Mouse (Mus musculus): ENCODE data around the gene Naga.

The Naga gene

DNA sequence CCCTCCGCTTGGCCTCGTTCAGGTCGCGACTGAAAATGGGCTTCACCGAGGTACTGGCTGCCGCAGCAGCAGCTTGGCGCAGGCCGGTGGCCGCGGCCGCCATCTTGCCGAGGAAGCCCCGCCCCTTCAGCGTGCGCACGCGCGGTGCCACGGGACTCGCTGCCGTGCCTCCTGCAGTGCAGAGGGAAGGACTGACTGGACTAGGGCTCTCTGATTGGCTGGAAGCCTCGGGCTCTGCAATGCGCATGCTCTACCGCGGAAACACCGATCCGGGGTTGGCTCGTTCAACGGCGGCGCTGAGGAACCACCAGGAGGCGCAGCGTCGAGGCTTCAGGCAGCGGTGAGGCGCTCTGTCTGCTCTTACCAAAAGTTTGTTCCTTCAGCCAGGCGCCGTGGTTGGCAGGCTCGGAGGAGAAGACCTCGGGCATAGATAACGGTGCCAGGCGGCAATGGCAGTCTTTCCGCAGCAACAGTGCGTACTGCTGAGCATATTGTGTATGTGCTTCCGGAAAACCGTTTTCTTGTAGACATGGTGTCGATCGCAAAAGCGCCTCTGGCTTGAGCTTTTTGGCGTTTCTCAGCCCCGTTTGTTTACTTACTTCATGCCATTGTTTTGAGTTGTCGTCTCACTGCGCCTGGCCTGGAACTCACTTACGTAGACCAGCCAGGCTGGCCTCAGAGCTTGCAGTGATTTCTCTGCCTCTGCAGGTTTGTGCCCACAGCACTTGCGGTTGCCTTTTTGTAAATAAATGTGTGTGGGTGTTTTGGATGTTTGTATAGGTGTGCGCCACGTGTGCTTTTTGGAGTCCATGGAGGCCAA is 15.6 kb upstream of the Naga start, which contains the start of gene Ndufa6:
Gene Ndufa6 (minus strand): TSS at position 197 of the 820 bp plus-strand sequence.
- peak; percentile 93 for DNase-seq (ENCODE audit: low read depth, low spot score)

DNA sequence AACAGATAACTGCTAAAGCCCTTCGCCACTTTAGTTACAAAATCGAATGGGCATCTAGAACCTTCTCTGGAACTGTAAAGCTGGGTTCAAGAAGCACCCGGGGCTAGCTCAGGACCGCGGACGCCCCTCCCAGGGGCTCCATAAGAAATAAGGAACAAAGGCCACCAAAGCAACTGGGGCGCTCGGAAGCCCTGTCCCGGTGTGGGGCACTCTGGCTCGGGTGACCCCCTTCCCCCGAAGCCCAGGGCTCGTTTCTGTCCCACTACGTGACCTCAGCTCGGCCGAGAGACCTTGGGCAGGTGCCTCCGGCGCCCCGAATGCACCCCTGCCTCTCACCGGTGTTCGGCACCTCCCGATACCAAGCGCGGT is 15.0 kb upstream of the Naga start:
- DNase-seq (ENCODE audit: low read depth, low spot score) = no peak

DNA sequence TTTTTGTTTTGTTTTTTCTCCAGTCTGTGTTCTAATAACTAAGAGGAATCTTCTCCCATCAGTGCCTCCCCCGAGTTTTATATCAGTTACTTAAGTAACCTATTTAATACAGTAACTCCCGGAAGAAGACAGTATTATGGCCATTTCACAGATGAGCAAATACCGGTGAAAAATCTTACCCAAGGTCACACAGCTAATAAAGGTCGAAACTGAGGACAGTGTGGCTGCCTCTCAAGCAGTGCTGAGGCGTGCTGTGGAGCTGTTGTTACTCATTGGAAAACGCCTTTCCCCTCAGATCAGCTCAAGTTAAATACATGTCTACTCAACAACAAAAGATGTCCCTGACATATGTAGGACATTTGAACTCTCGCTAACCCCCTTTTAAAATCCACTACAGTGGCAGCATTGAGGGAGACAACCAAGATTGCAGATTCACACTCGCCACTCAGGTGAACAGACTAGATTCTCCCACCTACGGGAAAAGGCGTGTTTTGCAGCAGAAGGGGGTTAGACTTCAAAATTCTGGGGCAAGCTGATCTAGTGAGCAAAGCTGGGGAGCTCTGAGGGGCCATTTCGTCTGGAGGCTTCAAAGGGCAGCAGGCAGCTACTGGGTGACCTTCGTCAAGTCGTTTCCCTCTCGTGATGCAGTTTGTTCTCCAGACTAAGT is 14.5 kb upstream of the Naga start:
- DNase-seq (ENCODE audit: low read depth, low spot score) = no peak

DNA sequence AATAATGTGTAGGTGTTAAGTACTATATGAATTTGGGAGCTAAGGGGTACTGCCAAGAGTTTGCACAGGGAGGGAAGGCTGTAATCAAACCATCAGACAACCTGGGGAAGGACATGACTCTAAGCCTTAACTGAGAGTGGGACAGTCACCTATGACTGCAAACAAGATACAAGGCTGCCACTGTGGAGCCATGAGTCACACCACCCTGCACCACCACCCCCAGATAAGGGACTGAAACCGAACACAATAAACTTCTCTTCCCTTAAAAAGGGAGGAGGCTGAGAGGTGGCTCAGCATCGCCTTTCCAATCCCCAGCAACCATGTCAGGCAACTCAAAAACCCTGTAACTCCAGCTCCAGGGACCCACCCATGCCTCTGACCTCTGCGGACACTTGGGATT is 12.8 kb upstream of the Naga start:
- DNase-seq (ENCODE audit: low read depth, low spot score) = no peak

DNA sequence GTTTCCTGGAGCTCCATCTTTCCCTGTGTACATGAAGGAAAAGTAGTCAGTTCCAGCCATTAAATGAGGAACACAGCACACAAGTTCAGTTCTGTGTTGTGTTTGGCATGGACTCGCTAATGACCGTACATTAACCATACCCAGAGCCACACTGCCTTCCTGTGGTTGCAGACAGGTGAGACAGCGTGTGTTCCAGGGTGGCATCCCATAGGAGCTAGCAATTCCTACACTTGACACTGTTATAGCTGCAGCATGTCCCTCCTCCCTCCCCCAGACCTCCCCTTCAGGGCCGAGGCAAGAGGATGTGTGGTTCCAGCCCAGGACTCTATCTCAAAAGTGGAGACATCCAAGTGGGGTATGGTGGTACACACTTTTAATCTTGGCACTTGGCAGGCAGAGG is 11.6 kb upstream of the Naga start:
- DNase-seq (ENCODE audit: low read depth, low spot score) = no peak

DNA sequence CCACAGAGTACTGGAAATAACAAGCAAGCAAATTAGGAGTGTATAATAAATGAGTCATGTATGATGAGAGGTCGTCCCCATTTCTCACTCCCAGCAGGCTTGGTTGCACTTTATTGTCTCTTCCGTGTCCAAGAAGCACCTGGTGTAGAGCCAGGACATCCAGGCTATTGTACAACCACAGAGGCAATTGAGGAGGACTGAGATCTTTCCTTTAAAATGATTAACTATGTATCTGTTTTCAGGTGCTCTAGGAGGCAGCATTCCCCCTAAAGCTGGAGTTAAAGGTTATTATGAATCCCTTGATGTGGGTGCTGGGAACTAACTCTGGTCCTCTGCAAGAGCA is 10.2 kb upstream of the Naga start:
- DNase-seq (ENCODE audit: low read depth, low spot score) = no peak

DNA sequence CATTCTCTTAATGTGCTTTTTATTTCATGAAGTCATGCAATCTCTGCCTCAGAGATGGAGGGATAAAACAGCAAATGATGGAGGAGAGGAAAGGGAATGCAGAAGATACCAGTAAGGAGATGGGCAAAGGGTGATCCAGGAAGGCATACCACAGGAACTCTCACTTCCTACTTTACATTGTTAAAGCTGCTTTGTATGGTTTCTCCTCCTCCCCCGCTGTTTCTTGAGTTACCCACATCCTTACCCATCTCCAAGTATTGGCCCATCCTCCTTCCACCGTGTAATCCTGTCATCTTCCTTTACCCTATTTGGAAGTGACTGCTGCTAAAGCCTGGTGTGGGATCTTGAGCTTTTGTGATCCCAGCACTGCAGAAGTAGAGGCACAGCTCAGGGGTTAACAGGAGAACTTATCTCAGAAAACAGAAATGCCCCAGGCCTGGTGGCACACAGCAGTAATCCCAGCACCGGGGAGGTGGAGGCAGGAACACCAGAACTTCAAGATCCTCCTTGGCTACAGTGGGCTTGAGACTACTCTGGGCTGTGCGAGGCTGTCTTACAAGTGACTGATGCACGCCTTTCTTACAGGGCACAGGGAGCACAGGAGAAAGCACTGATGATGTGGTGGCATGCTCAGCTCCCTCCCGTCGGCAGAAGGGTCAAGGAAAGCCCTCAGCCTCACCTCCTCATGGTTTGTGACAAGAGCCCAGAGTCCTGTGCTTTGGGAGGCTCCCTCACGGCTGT is 9.7 kb upstream of the Naga start:
- DNase-seq (ENCODE audit: low read depth, low spot score) = no peak

DNA sequence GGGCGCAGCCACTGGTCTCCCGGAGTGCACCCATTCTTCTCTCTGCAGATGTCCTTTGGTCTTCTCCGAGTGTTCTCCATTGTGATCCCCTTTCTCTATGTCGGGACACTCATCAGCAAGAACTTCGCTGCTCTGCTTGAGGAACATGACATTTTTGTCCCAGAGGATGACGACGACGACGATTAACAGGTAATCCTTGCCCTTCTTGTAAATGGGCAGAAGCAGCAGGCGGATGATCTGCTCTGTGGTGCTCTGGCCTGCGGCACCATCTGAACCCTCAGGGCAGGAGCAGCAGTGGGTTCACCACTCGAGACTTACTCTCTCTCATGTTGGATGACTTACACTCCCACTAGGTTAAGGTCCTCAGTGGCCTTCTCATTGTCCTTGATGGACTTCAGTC is 9.1 kb upstream of the Naga start:
- no peak for DNase-seq (ENCODE audit: low read depth, low spot score)

DNA sequence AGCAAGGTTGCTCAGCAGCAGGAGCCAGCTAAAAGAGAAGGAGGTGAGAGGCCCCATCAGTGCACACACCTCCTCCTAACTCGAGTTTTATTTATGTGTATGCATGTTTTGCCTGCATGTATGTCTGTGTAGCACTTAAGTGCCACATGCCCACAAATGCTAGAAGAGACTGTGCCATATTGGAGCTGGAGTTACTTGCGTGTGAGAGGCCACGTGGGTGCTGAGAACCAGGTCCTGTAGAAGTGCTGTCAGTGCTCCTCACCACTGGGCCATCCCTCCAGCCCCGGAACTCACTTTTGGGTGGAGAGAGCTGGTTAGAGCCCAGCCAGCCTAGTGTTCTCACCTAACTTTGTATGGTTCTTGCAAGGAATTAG is 8.6 kb upstream of the Naga start:
- DNase-seq (ENCODE audit: low read depth, low spot score) = no peak

DNA sequence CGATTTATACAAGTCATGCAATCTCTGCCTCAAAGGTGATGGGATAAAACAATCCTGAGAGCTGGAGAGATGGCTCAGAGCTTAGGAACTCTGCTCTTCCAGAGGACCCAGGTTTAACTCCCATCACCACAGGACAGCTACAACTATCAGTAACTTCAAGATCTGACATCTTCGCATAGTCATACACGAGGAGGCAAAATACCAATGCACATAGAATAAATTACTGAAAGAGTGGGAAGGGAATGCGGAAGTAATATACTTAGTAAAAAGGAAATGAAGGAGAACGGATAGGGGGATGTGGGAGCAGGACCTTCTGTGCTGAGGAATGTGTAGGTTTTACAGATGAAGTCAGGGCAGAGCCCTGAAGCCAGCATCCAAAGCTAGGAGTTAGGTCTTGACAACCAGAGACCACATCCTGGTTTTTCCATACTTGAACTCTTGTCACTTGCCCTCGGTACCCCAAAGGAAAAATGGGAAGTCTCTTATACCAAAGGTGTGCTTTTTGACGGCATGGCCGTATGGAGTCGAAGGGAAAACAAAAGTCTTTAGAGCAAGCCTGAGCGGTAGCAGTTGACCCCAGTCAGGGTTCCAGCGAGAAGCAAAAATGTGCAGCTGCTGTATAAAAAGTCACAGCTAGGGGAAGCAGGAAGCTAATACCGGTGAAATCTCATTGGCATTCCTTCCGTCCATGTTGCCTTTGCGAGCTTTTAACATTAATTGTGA is 8.0 kb upstream of the Naga start:
- DNase-seq (ENCODE audit: low read depth, low spot score) = no peak

DNA sequence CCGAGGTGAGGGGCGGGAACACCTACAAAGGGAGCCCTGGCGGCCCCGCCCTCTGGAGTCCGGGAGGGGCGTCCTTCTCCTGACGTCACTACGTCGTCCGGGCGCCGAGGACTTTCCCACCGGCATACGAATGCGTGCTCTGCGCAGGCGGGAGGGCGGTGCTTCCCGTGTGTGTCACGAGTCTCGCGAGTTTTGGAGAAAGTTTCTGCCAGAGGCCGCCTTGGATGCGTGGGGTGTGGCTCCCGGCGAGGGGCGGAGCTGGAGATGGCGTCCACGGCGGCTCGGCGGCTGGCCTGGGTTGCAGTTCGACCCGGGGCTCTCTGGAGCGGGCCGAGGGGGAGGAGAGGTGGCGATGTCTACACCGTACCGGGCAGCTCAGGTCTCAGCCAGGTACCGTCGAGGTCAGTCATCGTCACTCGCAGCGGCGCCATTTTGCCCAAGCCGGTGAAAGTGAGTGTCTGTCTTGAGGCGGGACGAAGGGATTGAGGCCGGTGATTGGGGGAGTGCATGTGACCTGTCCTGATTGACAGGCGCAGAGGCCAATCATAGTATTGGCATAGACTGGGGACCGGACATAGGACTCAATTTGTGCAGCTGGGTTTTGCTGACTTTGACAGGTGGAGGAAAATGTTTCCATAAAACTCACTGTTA is 7.2 kb upstream of the Naga start:
- DNase-seq (ENCODE audit: low read depth, low spot score) = peak; percentile 98

DNA sequence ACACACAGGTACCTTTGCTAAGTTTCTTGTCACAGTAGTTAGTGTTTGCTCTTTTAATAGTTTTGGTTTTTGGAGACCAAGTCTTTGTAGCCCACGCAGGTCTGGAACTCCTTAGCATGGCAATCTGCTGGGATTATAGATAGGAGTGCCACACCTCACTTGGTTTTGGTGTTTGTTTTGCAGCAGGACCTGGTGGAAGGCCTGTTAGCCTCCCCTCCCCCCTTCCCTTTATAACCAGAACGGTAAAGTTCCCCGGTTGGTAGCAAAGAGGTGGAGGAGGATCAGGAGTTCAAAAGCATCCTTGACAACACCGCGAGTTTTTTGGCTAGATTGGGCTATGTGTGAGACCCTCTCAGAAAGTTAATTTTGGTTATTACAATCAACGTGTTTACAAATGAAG is 6.2 kb upstream of the Naga start:
- no peak for DNase-seq (ENCODE audit: low read depth, low spot score)

DNA sequence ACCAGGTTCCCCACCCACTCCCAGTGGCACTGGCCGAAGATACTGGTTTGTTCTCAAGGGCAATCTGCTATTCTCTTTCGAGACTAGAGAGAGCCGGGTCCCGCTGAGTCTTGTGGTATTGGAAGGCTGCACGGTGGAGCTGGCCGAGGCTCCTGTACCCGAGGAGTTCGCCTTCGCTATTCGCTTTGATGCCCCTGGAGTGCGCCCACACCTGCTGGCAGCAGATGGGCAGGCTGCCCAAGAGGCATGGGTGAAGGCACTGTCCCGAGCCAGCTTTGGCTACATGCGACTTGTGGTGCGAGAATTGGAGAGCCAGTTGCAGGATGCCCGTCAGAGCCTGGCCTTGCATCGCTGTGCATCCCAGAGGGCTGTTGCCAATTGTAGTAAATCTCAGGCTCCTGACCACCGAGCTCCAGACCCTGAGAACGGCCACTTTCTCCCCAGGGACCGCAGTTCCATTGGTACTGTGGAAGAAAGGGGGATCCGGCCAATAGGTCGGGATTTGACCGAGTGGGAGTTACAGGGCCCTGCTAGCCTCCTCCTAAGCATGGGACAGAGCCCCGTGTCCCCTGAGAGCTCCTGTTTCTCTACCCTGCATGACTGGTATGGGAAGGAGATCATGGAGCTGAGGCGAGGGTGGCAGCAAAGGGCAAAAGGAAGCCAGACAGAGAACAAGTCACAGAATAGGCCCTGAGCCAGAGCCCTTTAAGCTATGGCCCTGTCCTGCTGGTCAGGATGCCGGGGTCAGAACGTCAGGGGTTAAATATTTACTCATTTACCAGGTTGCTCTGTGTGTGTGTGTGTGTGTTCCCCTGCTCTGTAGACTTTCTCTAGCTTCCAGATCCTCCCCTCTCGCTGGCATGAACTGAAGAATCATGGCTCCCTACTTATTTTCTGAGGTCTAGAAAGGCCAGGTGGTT is 4.9 kb upstream of the Naga start:
- no peak for DNase-seq (ENCODE audit: low read depth, low spot score)

DNA sequence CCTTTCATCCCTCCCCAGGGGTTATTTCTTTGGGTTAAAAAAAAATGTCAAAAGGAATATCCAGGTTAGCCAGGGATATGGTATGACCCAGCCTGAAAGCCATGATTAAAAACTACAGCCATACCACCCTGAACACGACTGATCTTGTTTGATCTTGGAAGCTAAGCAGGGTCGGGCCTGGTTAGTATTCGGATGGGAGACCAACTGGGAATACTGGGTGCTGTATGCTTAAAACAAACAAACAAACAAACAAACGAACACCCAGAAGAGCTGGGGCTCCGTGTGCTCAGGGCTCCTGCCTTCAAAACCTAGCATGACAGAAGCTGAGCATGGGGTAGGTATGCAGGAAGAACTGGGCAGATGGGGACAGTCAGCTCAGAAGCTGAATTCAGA is 3.8 kb upstream of the Naga start:
- no peak for DNase-seq (ENCODE audit: low read depth, low spot score)

DNA sequence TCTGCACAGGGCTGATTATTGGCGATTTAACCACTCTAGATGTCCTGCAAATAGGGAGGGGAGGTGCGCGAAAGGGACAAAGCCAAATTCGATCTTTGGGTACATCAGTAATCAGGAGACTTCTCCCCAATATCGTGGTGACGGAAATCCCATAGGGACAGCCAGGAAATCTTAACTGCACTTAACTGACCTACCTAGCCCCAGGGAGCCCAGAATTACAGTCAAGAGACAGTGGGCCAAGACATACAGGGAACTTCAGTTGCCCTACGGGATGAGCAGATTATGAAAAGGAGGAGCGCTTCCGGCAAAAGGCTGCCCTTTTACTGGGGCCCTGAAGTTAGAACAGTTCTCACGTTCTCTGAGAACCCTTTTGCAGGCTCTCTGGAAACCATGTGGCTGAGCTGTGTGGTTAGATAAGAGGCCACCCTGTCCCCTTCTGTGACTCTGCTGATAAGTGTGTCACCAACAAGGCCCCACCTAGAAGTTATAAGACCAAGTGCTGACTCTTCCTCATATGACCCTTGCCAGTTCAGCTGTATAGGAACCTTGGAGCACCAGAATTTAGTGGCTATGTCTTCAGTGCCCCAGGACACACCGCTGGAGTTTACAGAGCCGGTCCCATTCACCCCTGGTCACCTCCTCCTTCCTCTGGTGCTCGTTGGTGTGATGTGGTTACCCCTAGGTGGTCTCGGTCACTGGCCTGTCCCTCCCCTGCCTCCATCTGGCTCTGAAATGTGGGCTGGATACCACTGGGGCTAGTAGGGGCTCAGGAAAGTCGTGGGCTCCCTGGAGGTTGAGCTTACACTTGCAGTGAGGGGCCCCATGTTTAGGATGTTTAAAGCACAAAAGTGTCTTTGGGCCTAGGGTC is 3.2 kb upstream of the Naga start:
- no peak for DNase-seq (ENCODE audit: low read depth, low spot score)

DNA sequence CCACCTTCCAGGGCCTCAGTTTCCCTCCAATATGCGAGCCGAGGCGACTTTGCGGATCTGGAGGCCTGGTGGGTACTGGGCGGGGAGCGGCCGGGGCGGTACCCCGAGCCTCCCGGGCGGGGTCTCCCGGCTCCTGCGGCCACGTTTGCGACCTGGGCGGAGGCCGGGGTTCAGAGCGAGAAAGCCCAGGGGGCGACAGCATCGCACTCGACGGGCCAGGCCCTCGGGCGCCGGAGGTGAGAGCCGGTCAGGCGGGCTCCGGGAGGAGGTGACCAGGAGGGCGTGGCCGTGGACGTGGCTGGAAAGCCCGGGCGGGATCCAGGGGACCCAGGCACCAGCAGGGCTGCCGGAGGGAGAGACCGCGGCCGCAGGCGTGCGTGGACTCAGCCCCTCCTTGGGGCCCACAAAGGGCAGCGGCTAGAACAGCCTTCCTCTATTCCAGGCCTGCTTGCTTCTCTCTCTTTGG is 2.3 kb upstream of the Naga start:
- DNase-seq (ENCODE audit: low read depth, low spot score) = no peak

DNA sequence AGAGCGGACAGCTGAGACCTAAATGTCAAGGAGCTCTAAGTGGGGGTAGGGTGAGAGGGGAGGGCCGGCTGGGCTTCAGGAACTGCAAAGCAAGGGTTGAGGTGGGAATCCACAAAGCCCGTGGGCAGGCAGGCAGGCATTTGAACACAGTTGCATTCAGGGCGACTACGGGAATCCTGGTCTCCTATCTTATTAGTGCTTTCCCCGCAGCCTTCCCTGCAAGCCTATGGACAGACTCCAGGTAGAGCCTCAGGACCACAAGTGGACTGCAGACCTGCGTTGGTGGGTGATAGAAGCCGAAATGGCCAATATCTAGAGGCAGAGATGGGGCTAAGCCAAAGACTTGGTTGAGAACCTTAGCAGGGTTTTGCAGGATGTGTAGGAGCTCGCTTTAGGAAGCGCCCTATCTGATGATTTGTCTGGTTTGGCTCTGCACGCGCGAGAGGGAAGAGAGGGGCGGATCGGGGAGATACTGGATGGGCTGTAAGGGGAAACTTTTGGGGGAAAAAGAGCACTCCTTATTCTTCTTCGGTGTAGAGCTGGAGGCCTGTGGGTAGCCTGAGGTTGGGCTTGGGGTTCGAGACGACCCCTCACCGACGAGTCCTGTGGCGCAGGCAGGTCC is 1.8 kb upstream of the Naga start:
- no peak for DNase-seq (ENCODE audit: low read depth, low spot score)

DNA sequence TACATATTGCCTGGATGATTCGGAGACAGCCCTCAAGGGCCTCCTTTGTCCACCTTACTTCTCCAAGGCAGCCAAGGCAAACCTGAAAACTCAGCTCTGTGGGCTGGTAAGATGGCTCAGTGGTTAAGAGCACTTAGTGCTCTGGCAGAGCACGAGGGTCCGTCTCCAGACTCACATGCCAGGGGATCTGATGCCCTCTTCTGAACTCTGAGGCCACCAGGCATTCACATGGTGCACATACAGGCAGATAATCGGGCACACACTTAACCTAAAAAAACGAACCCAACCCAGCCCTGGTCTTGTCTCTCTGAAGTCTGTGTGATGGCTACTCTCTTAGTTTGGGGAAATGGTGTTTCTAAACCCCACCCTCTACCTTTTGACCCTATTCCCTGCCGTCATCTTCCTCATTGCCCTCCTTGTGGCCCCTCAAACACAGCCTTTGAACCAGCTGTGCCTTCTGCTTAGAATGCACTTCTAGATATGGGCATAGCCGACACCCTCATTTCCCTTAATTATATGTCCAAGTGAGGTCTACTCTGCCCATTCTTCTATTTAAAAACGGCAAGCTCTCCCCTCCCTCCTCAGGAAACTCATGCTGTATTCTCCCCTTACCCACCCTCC is 1.0 kb upstream of the Naga start:
- DNase-seq (ENCODE audit: low read depth, low spot score) = no peak

DNA sequence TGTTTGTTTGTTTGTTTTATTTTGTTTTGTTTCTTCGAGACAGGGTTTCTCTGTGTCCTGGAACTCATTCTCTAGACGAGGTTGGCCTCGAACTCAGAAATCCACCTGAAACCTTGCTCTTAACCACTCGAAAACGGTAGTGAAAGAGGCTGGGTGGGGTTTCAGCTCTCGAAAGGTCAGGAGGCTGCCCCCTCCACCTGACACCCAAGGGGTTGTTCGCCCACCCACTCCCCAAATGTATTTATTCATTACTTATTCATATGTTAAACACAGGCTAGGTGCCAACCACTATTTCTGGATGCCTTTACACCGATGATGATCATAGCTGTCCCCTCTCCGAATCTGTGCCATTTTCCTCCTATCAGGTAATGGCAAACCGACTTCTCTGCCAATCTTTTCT is 425 bp upstream of the Naga start:
- DNase-seq (ENCODE audit: low read depth, low spot score) = no peak

Data from embryo, embryonic 11.5 days (tissue).